Mouse (Mus musculus) thymus, adult 2 months (tissue): ENCODE results near the gene Plppr3.

Experiments used
- CTCF ChIP-seq: fragments of 200-500 bp; IDR thresholded peaks from 2 replicates; pipeline ENCODE4 v1.5.1; 2012; ENCODE audit warnings: mild to moderate bottlenecking, control low read depth, low read length, moderate library complexity, borderline replicate concordance; ENCODE audit not compliant: control insufficient read depth, poor library complexity, insufficient read depth; ENCODE audit errors: extremely low read depth
- POLR2A ChIP-seq: fragments of 200-500 bp; IDR thresholded peaks from 2 replicates; pipeline ENCODE4 v1.6.1; 2012; ENCODE audit warnings: mild to moderate bottlenecking, low read length, control low read depth, moderate library complexity; ENCODE audit not compliant: control insufficient read depth, poor library complexity, insufficient read depth; ENCODE audit errors: extremely low read depth

- TF ChIP-seq POLR2A (no peak), CTCF (no peak)
Observed at GRCm38 (mm10) chr10:79852107-79852789, 22.2 kb downstream of the Plppr3 start.
